Mouse (Mus musculus): ENCODE measurements around the gene Foxg1. TPM values are rescaled to one million over a fixed set of nuclear protein-coding genes. Genes with fewer than 3 reads are reported as not detected.

Gene Foxg1
- total and polyA plus RNA-seq, 3 experiments, result 0.14 TPM; not detected in 2

DNA sequence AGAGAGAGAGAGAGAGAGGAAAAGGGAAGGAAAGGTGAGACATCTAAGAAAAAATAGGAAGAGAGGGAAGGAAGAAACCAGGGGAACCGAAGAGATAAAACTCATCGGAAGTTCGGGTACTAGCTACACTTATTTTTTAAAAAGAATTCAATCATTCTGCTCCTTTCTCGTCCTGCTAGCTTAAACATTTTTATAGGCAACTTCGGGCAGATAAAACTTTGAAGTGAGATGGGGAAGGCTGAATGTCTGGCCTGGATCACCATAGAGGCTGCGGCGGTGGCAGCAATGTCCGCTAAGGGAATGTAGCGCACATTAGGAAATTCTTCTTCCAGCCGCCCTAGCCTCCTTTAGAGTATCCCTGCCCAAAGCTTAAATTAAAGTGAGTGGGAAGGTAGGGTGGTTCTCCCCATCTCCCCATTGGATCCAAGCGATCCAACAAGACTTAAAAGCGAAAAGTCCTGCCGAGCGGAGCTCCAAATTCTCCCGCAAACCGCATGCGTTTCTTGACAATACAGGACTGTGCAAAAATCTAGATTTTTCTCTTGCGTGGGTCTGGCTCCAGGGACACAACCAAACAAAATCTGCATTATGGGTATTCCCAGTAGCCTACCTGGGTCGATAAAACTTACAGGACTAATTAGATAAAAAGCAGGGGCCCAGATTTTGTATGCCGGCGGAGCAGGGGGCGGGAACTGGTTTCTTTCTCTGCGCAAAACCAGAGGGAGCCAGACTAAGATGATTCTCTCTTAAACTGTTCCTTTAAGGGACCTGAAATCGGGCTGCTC is 8.4 kb upstream of the Foxg1 start:
- WGBS, result 3% methylated on average over 24 of the region's 24 CpGs
- H3K79me2 ChIP-seq (replicated peaks; ENCODE audit: control insufficient read depth, insufficient read depth, low read length), result no peaks in the 10 kb centered on the region
- TF ChIP-seq POLR2A (IDR thresholded peaks at IDR 0.05; ENCODE audit: insufficient read depth, low read depth, low read length), result no peak
- no peak for TF ChIP-seq EP300 (IDR thresholded peaks at IDR 0.05; ENCODE audit: insufficient read depth, low read depth, low read length)
- TF ChIP-seq CTCF (IDR thresholded peaks at IDR 0.05), result no peak
- H3K36me3 ChIP-seq (ENCODE audit: control insufficient read depth, insufficient read depth, low read length), result no peaks in the 10 kb centered on the region
- DNase-seq, result no peak
- H3K9ac ChIP-seq (ENCODE audit: low read depth, low read length), result no peak overlapping the region
- intact Hi-C loops (cut with DNase I), result loop anchor here (5.0 kb wide), 2 partner anchors 1568 to 1813 kb away; no protein-coding TSS in a partner anchor
- no peaks in the 10 kb centered on the region for H3K4me1 ChIP-seq (ENCODE audit: control insufficient read depth, insufficient read depth, low read length)
- peak overlapping the region; percentile 16; the same call in 1 of the 2 replicates for H3K4me3 ChIP-seq
- no peak overlapping the region for H3K27ac ChIP-seq
- H3K27me3 ChIP-seq (ENCODE audit: control insufficient read depth, insufficient read depth, low read length), result peaks cover 5% of the 10 kb centered on the region

GRCm38 (mm10) chr12:49374606-49374995 is 7.9 kb upstream of the Foxg1 start:
- no peak overlapping the region for H3K9ac ChIP-seq (ENCODE audit: low read depth, low read length)
- H3K27ac ChIP-seq, result no peak overlapping the region

GRCm38 (mm10) chr12:49375427-49376317 is 6.8 kb upstream of the Foxg1 start:
- TF ChIP-seq EP300 (IDR thresholded peaks at IDR 0.05; ENCODE audit: insufficient read depth, low read depth, low read length), result no peak
- no peak for TF ChIP-seq CTCF (IDR thresholded peaks at IDR 0.05)
- TF ChIP-seq POLR2A (IDR thresholded peaks at IDR 0.05; ENCODE audit: insufficient read depth, low read depth, low read length), result no peak
- Histone ChIP-seq H3K4me1 (ENCODE audit: control insufficient read depth, insufficient read depth, low read length) (no peaks in the 10 kb centered on the region), H3K4me3 (no peak overlapping the region), H3K36me3 (ENCODE audit: control insufficient read depth, insufficient read depth, low read length) (no peaks in the 10 kb centered on the region), H3K27ac (no peak overlapping the region), H3K27me3 (ENCODE audit: control insufficient read depth, insufficient read depth, low read length) (peaks cover 7% of the 10 kb centered on the region), H3K9ac (ENCODE audit: low read depth, low read length) (no peak overlapping the region), H3K79me2 (replicated peaks; ENCODE audit: control insufficient read depth, insufficient read depth, low read length) (no peaks in the 10 kb centered on the region)
- intact Hi-C loops (cut with DNase I), result no loop called here
- WGBS, result 6% methylated on average over 15 of the region's 15 CpGs
- no peak for DNase-seq

More at GRCm38 (mm10) chr12:49374606-49374995, 7.9 kb upstream of the Foxg1 start:
- DNase-seq, result no peak
- 2% methylated on average over 14 of the region's 14 CpGs for WGBS
- Histone ChIP-seq H3K4me3 (peak overlapping the region; percentile 16; the same call in 1 of the 2 replicates), H3K4me1 (ENCODE audit: control insufficient read depth, insufficient read depth, low read length) (no peaks in the 10 kb centered on the region), H3K27me3 (ENCODE audit: control insufficient read depth, insufficient read depth, low read length) (peaks cover 7% of the 10 kb centered on the region), H3K36me3 (ENCODE audit: control insufficient read depth, insufficient read depth, low read length) (no peaks in the 10 kb centered on the region), H3K79me2 (replicated peaks; ENCODE audit: control insufficient read depth, insufficient read depth, low read length) (no peaks in the 10 kb centered on the region)
- intact Hi-C loops (cut with DNase I), result loop anchor here (5.0 kb wide), 2 partner anchors 1568 to 1813 kb away; no protein-coding TSS in a partner anchor
- TF ChIP-seq POLR2A (IDR thresholded peaks at IDR 0.05; ENCODE audit: insufficient read depth, low read depth, low read length), result no peak
- no peak for TF ChIP-seq EP300 (IDR thresholded peaks at IDR 0.05; ENCODE audit: insufficient read depth, low read depth, low read length)
- TF ChIP-seq CTCF (IDR thresholded peaks at IDR 0.05), result peak; percentile 74

GRCm38 (mm10) chr12:49376318-49376992 is 6.0 kb upstream of the Foxg1 start:
- Histone ChIP-seq H3K27me3 (ENCODE audit: control insufficient read depth, insufficient read depth, low read length) (peaks cover 7% of the 10 kb centered on the region), H3K79me2 (replicated peaks; ENCODE audit: control insufficient read depth, insufficient read depth, low read length) (no peaks in the 10 kb centered on the region), H3K4me1 (ENCODE audit: control insufficient read depth, insufficient read depth, low read length) (no peaks in the 10 kb centered on the region), H3K27ac (no peak overlapping the region), H3K9ac (ENCODE audit: low read depth, low read length) (no peak overlapping the region), H3K36me3 (ENCODE audit: control insufficient read depth, insufficient read depth, low read length) (no peaks in the 10 kb centered on the region), H3K4me3 (no peak overlapping the region)
- DNase-seq, result no peak
- WGBS, result 6% methylated on average over 19 of the region's 19 CpGs
- intact Hi-C loops (cut with DNase I), result no loop called here
- TF ChIP-seq EP300 (IDR thresholded peaks at IDR 0.05; ENCODE audit: insufficient read depth, low read depth, low read length), result no peak
- no peak for TF ChIP-seq CTCF (IDR thresholded peaks at IDR 0.05)

GRCm38 (mm10) chr12:49377281-49377970 is 5.0 kb upstream of the Foxg1 start:
- Histone ChIP-seq H3K27ac (no peak overlapping the region), H3K4me1 (ENCODE audit: control insufficient read depth, insufficient read depth, low read length) (no peaks in the 10 kb centered on the region), H3K27me3 (ENCODE audit: control insufficient read depth, insufficient read depth, low read length) (peaks cover 9% of the 10 kb centered on the region), H3K36me3 (ENCODE audit: control insufficient read depth, insufficient read depth, low read length) (no peaks in the 10 kb centered on the region), H3K4me3 (no peak overlapping the region), H3K79me2 (replicated peaks; ENCODE audit: control insufficient read depth, insufficient read depth, low read length) (no peaks in the 10 kb centered on the region), H3K9ac (ENCODE audit: low read depth, low read length) (no peak overlapping the region)
- no peak for DNase-seq
- intact Hi-C loops (cut with DNase I), result no loop called here
- TF ChIP-seq EP300 (IDR thresholded peaks at IDR 0.05; ENCODE audit: insufficient read depth, low read depth, low read length) (no peak), CTCF (IDR thresholded peaks at IDR 0.05) (no peak), POLR2A (IDR thresholded peaks at IDR 0.05; ENCODE audit: insufficient read depth, low read depth, low read length) (no peak)
- WGBS, result 3% methylated on average over 15 of the region's 15 CpGs
